Mouse (Mus musculus) intestine, postnatal 0 days (tissue): ENCODE results near the gene Rab5c. TPM values are rescaled to one million over a fixed set of nuclear protein-coding genes. Genes with fewer than 3 reads are reported as not detected.
A peak's percentile ranks its signal among the peaks of the same experiment; 100 is the strongest.

Source experiments
- ATAC-seq: fragments of 200-750 bp; cut with Nextera tagmentation; 2 replicates; pipeline ENCODE4 v1.8.0; 2017; ENCODE audit warnings: mild to moderate bottlenecking, moderate TSS enrichment, moderate library complexity
- H3K27ac ChIP-seq: fragments of 300-500 bp; sonication (generic); 2 replicates; pipeline ENCODE4 v1.5.1; 2014; ENCODE audit warnings: mild to moderate bottlenecking, low read depth, low read length, moderate library complexity
- H3K27me3 ChIP-seq: fragments of 300-500 bp; sonication (generic); replicated peaks from 2 replicates; pipeline ENCODE4 v1.6.1; 2014; ENCODE audit warnings: low read length, mixed read lengths; ENCODE audit not compliant: control insufficient read depth, insufficient read depth
- H3K36me3 ChIP-seq: fragments of 300-500 bp; sonication (generic); 2 replicates; pipeline ENCODE4 v1.6.1; 2014; ENCODE audit warnings: mild to moderate bottlenecking, moderate library complexity; ENCODE audit not compliant: control insufficient read depth, insufficient read depth
- H3K4me1 ChIP-seq: fragments of 300-500 bp; sonication (generic); replicated peaks from 2 replicates; pipeline ENCODE4 v1.6.1; 2014; ENCODE audit warnings: antibody characterized with exemption, low read length, mixed read lengths; ENCODE audit not compliant: control insufficient read depth, insufficient read depth
- H3K4me2 ChIP-seq: fragments of 300-500 bp; sonication (generic); replicated peaks from 2 replicates; pipeline ENCODE4 v1.6.1; 2014; ENCODE audit warnings: low read depth, mild to moderate bottlenecking, moderate library complexity
- H3K4me3 ChIP-seq: fragments of 300-500 bp; sonication (generic); 2 replicates; pipeline ENCODE4 v1.5.1; 2014; ENCODE audit warnings: low read depth, low read length
- H3K9ac ChIP-seq: fragments of 300-500 bp; sonication (generic); 2 replicates; pipeline ENCODE4 v1.6.1; 2014; ENCODE audit warnings: mild to moderate bottlenecking, low read depth, low read length
- H3K9me3 ChIP-seq: fragments of 300-500 bp; sonication (generic); 2 replicates; pipeline ENCODE4 v1.6.1; 2016; ENCODE audit warnings: mixed run types; ENCODE audit not compliant: control insufficient read depth
- CTCF ChIP-seq: sonication (generic); IDR thresholded peaks from 2 replicates; pipeline ENCODE4 v1.5.1; 2016; ENCODE audit warnings: low read depth, mild to moderate bottlenecking, control low read depth, antibody characterized with exemption, moderate library complexity
- WGBS: fragments of 180-500 bp; shearing (Covaris S2); extraction: QIAGEN DNeasy Blood & Tissue Kit; methylation state at CpG from one replicate; pipeline ENCODE4 v1.1.7; 2014; 5-methylcytosine and 5-hydroxymethylcytosine counted together
- polyA plus RNA-seq: library from polyadenylated mRNA; unstranded; fragments of >200 nt; fragmentation: Nextera tagmentation; extraction: Ambion mirVana; gene quantifications from 2 replicates; pipeline ENCODE4 v1.2.1, GENCODE M21; 2015

The Rab5c gene
- polyA plus RNA-seq, 1 experiment from 2014 or later: 62.2 TPM

DNA sequence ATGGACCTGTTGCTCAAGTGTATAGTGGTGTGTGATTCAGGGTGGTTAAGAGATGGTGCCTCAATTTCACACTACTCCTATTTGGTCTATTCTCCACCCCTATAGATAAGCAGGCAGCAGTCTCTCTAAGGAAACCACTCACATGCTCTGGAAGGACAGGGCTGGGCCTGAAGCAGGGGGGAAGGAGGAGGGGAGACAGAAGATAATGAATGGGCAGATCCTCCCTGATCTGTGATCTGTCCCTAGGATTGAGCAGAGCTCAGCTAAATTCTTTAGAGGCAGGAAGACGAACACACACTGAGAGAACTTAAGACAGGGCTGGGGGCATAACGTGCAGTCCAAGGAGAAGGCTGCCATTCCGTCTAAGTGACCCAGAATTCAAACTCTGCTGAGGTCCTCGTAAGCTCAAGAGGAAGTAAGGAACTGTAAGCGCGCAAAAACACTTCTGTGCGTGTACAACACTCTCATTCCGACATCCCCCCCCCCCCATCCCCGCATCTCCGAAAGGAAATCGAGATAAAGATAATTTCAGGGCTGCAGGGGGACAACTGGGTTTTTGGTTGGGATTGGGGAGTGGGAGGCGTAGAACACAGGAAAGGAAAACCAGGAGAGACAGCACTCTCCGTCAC is 796 bp downstream of the Rab5c start:
- Histone ChIP-seq H3K4me3 (peak overlapping the region; percentile 98), H3K9ac (peak overlapping the region; percentile 99), H3K27me3 (no peaks in the 10 kb centered on the region), H3K9me3 (no peaks in the 10 kb centered on the region), H3K4me1 (no peaks in the 10 kb centered on the region), H3K27ac (peak overlapping the region; percentile 95), H3K4me2 (peak overlapping the region; percentile 77), H3K36me3 (peaks cover 16% of the 10 kb centered on the region; the same call in 1 of the 2 replicates)
- no peak for TF ChIP-seq CTCF
- WGBS: 0% methylated on average over 13 of the region's 13 CpGs
- ATAC-seq: no peak

- H3K27ac ChIP-seq: peak overlapping the region; percentile 95
- H3K4me1 ChIP-seq: no peaks in the 10 kb centered on the region
- peak overlapping the region; percentile 98; the same call in 1 of the 2 replicates for H3K4me3 ChIP-seq
- H3K27me3 ChIP-seq: no peaks in the 10 kb centered on the region
- 37% methylated on average over 4 of the region's 4 CpGs for WGBS
- peaks cover 21% of the 10 kb centered on the region; the same call in 1 of the 2 replicates for H3K36me3 ChIP-seq
- no peak for TF ChIP-seq CTCF
- H3K9ac ChIP-seq: peak overlapping the region; percentile 99; the same call in 1 of the 2 replicates
- H3K4me2 ChIP-seq: peak overlapping the region; percentile 77
- H3K9me3 ChIP-seq: no peaks in the 10 kb centered on the region
- ATAC-seq: no peak
These were observed 1.3 kb downstream of the Rab5c start for GRCm38 (mm10) chr11:100736746-100737080.

DNA sequence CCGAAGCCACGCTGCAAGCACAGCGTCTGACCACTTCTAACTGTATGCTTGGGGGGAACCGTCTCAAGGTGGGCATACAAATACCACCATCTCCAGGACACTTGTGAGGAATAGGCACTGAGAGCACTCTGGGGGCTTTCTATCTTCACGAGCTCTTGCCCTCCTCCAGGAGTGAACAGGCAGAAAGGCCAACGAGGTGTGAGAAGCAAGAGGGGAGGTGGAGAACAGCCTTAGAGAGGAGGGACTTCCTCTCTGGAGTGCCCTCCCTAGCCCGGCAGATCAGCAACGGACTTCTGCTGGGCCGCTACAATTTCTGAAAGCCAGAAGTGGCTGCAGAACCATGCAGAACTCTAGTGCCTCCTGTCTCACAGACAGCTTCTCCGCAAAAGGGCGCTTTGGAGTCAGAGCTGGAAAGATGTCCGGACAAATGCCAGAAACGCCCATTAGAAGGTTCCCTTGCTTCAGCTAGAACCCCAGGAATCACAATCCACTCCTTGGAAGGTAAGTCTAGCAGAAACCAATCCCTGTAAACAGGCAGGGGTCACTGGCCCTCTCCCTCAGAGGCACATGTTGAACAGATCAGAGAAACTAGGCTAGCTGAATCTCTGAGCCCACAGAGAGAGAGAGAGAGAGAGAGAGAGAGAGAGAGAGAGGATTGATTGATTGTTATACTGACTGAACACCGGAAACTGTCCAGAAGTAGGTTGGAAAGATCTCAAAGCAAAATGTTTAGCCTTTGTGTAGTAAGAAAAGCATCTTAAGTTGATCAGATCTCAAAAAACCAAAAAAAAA is 1.9 kb downstream of the Rab5c start:
- TF ChIP-seq CTCF: no peak
- no peaks in the 10 kb centered on the region for H3K9me3 ChIP-seq
- H3K27ac ChIP-seq: peak overlapping the region; percentile 95
- peak overlapping the region; percentile 77 for H3K4me2 ChIP-seq
- no peaks in the 10 kb centered on the region for H3K27me3 ChIP-seq
- no peaks in the 10 kb centered on the region for H3K4me1 ChIP-seq
- H3K4me3 ChIP-seq: peak overlapping the region; percentile 98
- no peak overlapping the region; the same call in 1 of the 2 replicates for H3K9ac ChIP-seq
- H3K36me3 ChIP-seq: peaks cover 24% of the 10 kb centered on the region; the same call in 1 of the 2 replicates
- ATAC-seq: no peak
- WGBS: 63% methylated on average over 14 of the region's 14 CpGs

DNA sequence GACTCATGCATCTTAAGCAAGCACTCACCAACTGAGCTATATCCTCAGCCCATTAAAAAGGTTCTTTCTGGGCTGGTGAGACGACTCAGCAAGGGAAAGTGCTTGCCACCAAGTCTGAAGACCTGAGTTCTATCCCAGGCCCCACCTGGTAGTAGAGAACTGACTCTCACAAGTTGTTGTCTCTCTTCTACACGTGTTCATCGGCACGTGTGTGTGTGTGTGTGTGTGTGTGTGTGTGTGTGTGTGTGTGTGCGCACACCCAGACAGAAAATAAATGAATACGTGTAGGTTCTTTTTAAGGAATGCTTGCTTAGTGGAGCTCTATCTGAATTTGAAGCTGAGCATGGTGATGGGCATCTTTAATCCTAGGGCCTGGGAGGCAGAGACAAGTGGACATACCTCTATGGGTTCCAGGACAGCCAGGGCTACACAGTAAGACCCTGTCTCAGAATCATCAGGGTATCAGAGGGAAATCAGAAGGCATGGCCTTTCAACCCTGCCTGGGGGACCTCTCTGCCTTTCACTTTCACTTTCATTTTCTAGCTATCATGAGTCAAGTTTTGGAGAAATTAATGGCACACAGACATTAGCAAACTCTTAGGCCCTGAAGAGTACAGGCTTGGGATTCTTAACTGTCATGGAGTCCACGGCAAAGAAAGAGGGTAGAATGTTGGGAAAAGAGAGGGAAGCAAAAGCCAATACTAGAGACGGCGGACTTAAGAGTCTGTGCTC is 2.7 kb downstream of the Rab5c start:
- peak overlapping the region; percentile 77 for H3K4me2 ChIP-seq
- WGBS: 83% methylated on average over 9 of the region's 9 CpGs
- H3K27ac ChIP-seq: peak overlapping the region; percentile 95
- H3K9ac ChIP-seq: no peak overlapping the region
- ATAC-seq: no peak
- no peaks in the 10 kb centered on the region for H3K4me1 ChIP-seq
- no peaks in the 10 kb centered on the region for H3K9me3 ChIP-seq
- H3K4me3 ChIP-seq: peak overlapping the region; percentile 98
- no peak for TF ChIP-seq CTCF
- peaks cover 24% of the 10 kb centered on the region; the same call in 1 of the 2 replicates for H3K36me3 ChIP-seq
- H3K27me3 ChIP-seq: no peaks in the 10 kb centered on the region

GRCm38 (mm10) chr11:100730477-100731205 is 7.4 kb downstream of the Rab5c start:
- no peak overlapping the region for H3K4me2 ChIP-seq
- no peak overlapping the region for H3K9ac ChIP-seq
- H3K36me3 ChIP-seq: peaks cover 35% of the 10 kb centered on the region
- H3K9me3 ChIP-seq: no peaks in the 10 kb centered on the region
- no peak overlapping the region for H3K4me3 ChIP-seq
- no peak for TF ChIP-seq CTCF
- H3K27me3 ChIP-seq: no peaks in the 10 kb centered on the region
- no peak overlapping the region; the same call in 1 of the 2 replicates for H3K27ac ChIP-seq
- H3K4me1 ChIP-seq: no peaks in the 10 kb centered on the region
- no peak for ATAC-seq
- 77% methylated on average over 6 of the region's 6 CpGs for WGBS
